Mouse (Mus musculus) midbrain, postnatal 0 days (tissue): ENCODE data around the gene Arhgap15. TPM values are rescaled to one million over a fixed set of nuclear protein-coding genes. Genes with fewer than 3 reads are reported as not detected.
A peak's percentile ranks its signal among the peaks of the same experiment; 100 is the strongest.

Experiments used
- ATAC-seq: fragments of 200-750 bp; cut with Nextera tagmentation; 2 replicates; pipeline ENCODE4 v1.8.0; 2017; ENCODE audit warnings: moderate number of reproducible peaks, mild to moderate bottlenecking, moderate TSS enrichment, moderate library complexity; ENCODE audit not compliant: low FRiP score
- DNase-seq: peaks from one replicate; pipeline ENCODE4 v3.0.0-alpha.2; 2015; ENCODE audit warnings: low spot score
- H3K27ac ChIP-seq: fragments of 300-500 bp; sonication (generic); 2 replicates; pipeline ENCODE4 v1.5.1; 2014; ENCODE audit warnings: low read depth, mild to moderate bottlenecking, low read length, mixed read lengths
- H3K27me3 ChIP-seq: fragments of 300-500 bp; sonication (generic); 2 replicates; pipeline ENCODE4 v1.6.1; 2014; ENCODE audit warnings: low read length, control low read depth, mixed read lengths; ENCODE audit not compliant: insufficient read depth
- H3K36me3 ChIP-seq: fragments of 300-500 bp; sonication (generic); 2 replicates; pipeline ENCODE4 v1.6.1; 2014; ENCODE audit warnings: low read length, control low read depth, mixed read lengths; ENCODE audit not compliant: insufficient read depth
- H3K4me1 ChIP-seq: fragments of 300-500 bp; sonication (generic); 2 replicates; pipeline ENCODE4 v1.6.1; 2014; ENCODE audit warnings: mild to moderate bottlenecking, control low read depth, antibody characterized with exemption, low read length, mixed read lengths; ENCODE audit not compliant: insufficient read depth
- H3K4me2 ChIP-seq: fragments of 300-500 bp; sonication (generic); 2 replicates; pipeline ENCODE4 v1.6.1; 2014; ENCODE audit warnings: low read depth, mild to moderate bottlenecking, low read length, mixed read lengths; ENCODE audit not compliant: poor library complexity, severe bottlenecking
- H3K4me3 ChIP-seq: fragments of 300-500 bp; sonication (generic); 2 replicates; pipeline ENCODE4 v1.5.1; 2014; ENCODE audit warnings: low read depth, mild to moderate bottlenecking, low read length, moderate library complexity
- H3K9ac ChIP-seq: fragments of 300-500 bp; sonication (generic); replicated peaks from 2 replicates; pipeline ENCODE4 v1.6.1; 2014; ENCODE audit warnings: mild to moderate bottlenecking, low read length, moderate library complexity, mixed read lengths; ENCODE audit not compliant: poor library complexity, severe bottlenecking
- H3K9me3 ChIP-seq: fragments of 300-500 bp; sonication (generic); 2 replicates; pipeline ENCODE4 v1.6.1; 2016; ENCODE audit warnings: low read length, control low read depth
- CTCF ChIP-seq: IDR thresholded peaks from 2 replicates; pipeline ENCODE4 v1.5.1; 2016; ENCODE audit warnings: antibody characterized with exemption, mild to moderate bottlenecking
- WGBS: fragments of 180-500 bp; shearing (Covaris S2); extraction: QIAGEN DNeasy Blood & Tissue Kit; methylation state at CpG from one replicate; pipeline ENCODE4 v1.1.7; 2014; 5-methylcytosine and 5-hydroxymethylcytosine counted together
- polyA plus RNA-seq: library from polyadenylated mRNA; unstranded; fragments of >200 nt; fragmentation: Nextera tagmentation; extraction: Ambion mirVana; gene quantifications from 2 replicates; pipeline ENCODE4 v1.2.1, GENCODE M21; 2015
- total RNA-seq: library from RNA; depleted of rRNA; stranded (reverse); fragments of >200 nt; gene quantifications from 2 replicates; pipeline ENCODE4 v1.2.3, GENCODE M21; 2014

The Arhgap15 gene
- total and polyA plus RNA-seq, 2 experiments from 2014 or later = 0.77 to 1.2 TPM

DNA sequence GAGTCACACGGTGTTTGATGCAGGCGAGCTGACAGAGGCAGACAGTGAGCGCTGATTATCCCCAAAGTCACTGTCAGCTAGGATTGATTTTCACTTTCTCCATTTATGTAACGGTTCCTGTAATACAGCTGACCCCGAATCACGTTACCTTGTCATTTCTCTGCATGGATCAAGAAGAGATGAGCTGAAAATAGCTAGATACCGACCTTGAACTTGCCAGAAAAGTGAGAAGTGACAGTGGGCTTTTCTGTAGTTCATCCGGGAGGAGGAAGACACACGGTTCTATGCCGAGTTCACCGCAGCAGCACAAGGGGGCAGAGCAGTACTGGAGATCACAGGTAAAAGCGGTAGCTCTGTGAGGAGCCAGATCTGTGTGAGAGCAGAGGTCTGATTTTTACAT, 38.5 kb downstream of the Arhgap15 start:
- Histone ChIP-seq H3K9ac (no peak overlapping the region), H3K27ac (no peak overlapping the region), H3K9me3 (no peaks in the 10 kb centered on the region), H3K27me3 (0 out of 2 replicates have a peak, but pooled peaks cover 5% of the 10 kb centered on the region), H3K4me2 (no peak overlapping the region), H3K4me1 (no peaks in the 10 kb centered on the region), H3K36me3 (no peaks in the 10 kb centered on the region), H3K4me3 (no peak overlapping the region)
- peak; percentile 88 for TF ChIP-seq CTCF
- WGBS = 40% methylated on average over 12 of the region's 12 CpGs
- ATAC-seq (peak; percentile 90), DNase-seq (peak; percentile 84)

GRCm38 (mm10) chr2:43788484-43788883, 39.9 kb downstream of the Arhgap15 start:
- H3K27me3 ChIP-seq = 0 out of 2 replicates have a peak, but pooled peaks cover 5% of the 10 kb centered on the region
- no peaks in the 10 kb centered on the region for H3K36me3 ChIP-seq
- no peak overlapping the region for H3K9ac ChIP-seq
- H3K4me2 ChIP-seq = 0 out of 2 replicates have a peak overlapping the region, but pooled peaks have one; percentile 15
- DNase-seq = no peak
- no peak overlapping the region for H3K4me3 ChIP-seq
- H3K9me3 ChIP-seq = no peaks in the 10 kb centered on the region
- peak; percentile 16; the same call in 1 of the 2 replicates for TF ChIP-seq CTCF
- H3K4me1 ChIP-seq = no peaks in the 10 kb centered on the region
- no peak overlapping the region for H3K27ac ChIP-seq
- ATAC-seq = no peak
- WGBS = 32% methylated on average over 8 of the region's 8 CpGs

DNA sequence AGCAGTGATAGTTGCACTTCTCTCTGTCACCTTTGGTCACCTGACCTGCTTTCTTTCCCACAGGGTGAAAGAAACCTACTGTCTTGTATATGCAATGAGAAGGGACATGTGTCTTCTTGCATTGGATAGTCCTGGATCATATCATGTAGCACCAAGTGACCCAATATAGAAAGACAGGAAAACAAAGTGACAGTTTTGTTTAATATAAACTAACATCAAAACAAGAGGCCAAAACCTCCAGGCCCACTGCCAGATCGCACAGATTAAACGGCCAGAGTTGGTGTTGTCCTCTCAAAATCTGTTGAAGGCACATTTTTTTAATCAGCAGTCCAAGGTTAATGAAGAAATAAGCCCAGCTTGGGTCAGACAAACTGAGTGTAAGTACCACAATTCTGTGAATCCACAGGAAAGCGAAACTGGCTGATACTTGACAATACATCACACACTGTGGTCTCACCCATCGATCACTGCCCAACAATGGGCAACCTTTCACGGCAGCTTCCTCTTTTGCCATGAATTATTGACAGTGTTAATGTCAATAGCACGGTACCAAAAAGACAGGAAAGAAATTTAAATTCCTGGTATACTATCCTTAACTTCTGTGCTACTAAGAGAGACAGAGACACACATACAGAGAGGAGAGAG, 41.5 kb downstream of the Arhgap15 start:
- H3K9me3 ChIP-seq = no peaks in the 10 kb centered on the region
- no peak for ATAC-seq
- no peaks in the 10 kb centered on the region for H3K4me1 ChIP-seq
- TF ChIP-seq CTCF = no peak
- H3K27me3 ChIP-seq = 0 out of 2 replicates have a peak, but pooled peaks cover 5% of the 10 kb centered on the region
- no peak overlapping the region for H3K27ac ChIP-seq
- H3K4me2 ChIP-seq = no peak overlapping the region
- H3K4me3 ChIP-seq = no peak overlapping the region
- H3K36me3 ChIP-seq = no peaks in the 10 kb centered on the region
- no peak overlapping the region for H3K9ac ChIP-seq
- no peak for DNase-seq
- WGBS = 72% methylated on average over 6 of the region's 6 CpGs

- no peak overlapping the region for H3K4me2 ChIP-seq
- no peak overlapping the region for H3K27ac ChIP-seq
- no peak overlapping the region for H3K9ac ChIP-seq
- no peaks in the 10 kb centered on the region for H3K9me3 ChIP-seq
- no peaks in the 10 kb centered on the region for H3K4me1 ChIP-seq
- no peak overlapping the region for H3K4me3 ChIP-seq
- 83% methylated on average over 6 of the region's 6 CpGs for WGBS
- 0 out of 2 replicates have a peak, but pooled peaks cover 4% of the 10 kb centered on the region for H3K27me3 ChIP-seq
- H3K36me3 ChIP-seq = no peaks in the 10 kb centered on the region
- DNase-seq (no peak), ATAC-seq (no peak)
- no peak for TF ChIP-seq CTCF
These were observed 43.0 kb downstream of the Arhgap15 start for GRCm38 (mm10) chr2:43791575-43791974.

DNA sequence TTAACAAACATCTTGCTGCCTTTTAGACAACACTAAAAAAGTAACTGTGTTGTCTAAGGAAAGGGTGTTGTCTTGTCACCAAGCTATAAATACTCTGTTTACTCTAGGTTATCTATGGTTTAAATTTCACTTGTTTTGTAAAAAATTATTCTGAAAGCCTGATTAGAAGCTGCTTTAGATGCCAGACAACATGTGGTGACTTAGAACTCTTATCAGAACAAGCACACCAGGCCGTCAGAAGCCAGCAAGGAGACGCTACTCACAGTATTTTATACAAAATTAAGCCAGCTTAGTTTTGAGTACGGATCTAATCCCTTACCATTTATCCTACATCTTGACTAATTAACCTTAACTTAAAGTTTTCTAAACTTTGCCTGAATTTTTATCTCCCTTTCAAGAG, 44.5 kb downstream of the Arhgap15 start:
- no peaks in the 10 kb centered on the region for H3K36me3 ChIP-seq
- H3K4me2 ChIP-seq = no peak overlapping the region
- no peak for TF ChIP-seq CTCF
- ATAC-seq = no peak
- no peaks in the 10 kb centered on the region for H3K4me1 ChIP-seq
- DNase-seq = no peak
- H3K27me3 ChIP-seq = no peaks in the 10 kb centered on the region
- H3K27ac ChIP-seq = no peak overlapping the region
- H3K9me3 ChIP-seq = no peaks in the 10 kb centered on the region
- H3K4me3 ChIP-seq = no peak overlapping the region
- whole genome bisulfite sequencing = 66% methylated on average over 3 of the region's 3 CpGs
- no peak overlapping the region for H3K9ac ChIP-seq

DNA sequence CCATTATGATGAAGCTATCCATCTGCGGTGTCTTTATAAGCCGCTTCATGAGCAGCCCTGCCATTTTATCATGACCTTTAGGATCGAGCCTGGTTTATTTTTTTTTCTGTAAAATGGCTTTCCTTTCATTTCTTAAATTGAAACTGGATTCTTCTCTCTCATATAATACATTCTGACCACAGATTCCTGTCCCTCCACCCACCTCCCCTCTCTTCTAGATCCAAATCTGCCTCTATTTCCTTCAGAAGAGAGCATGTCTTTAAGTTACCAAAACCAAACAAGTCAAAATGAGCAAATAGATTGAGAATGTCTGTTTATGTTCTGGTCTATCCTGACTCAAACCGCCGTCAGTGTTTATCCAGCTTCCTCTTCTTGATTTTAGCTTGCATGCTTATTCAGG, 46.1 kb downstream of the Arhgap15 start:
- no peaks in the 10 kb centered on the region for H3K27me3 ChIP-seq
- ATAC-seq (no peak), DNase-seq (no peak)
- H3K9me3 ChIP-seq = no peaks in the 10 kb centered on the region
- no peaks in the 10 kb centered on the region for H3K36me3 ChIP-seq
- WGBS = 91% methylated on average over 5 of the region's 5 CpGs
- no peak overlapping the region for H3K27ac ChIP-seq
- no peak overlapping the region for H3K9ac ChIP-seq
- no peak for TF ChIP-seq CTCF
- no peak overlapping the region for H3K4me3 ChIP-seq
- no peaks in the 10 kb centered on the region for H3K4me1 ChIP-seq
- no peak overlapping the region for H3K4me2 ChIP-seq
